Mouse (Mus musculus) neural tube, embryonic 13.5 days (tissue): ENCODE results near the gene Kif26b. TPM values are rescaled to one million over a fixed set of nuclear protein-coding genes. Genes with fewer than 3 reads are reported as not detected.

Experiments
- ATAC-seq: fragments of 200-750 bp; cut with Nextera tagmentation; 2 replicates; pipeline ENCODE4 v1.8.0; 2017; ENCODE audit warnings: low read depth, mild to moderate bottlenecking, moderate TSS enrichment, moderate library complexity
- H3K27ac ChIP-seq: fragments of 300-500 bp; sonication (generic); replicated peaks from 2 replicates; pipeline ENCODE4 v1.5.1; 2015; ENCODE audit warnings: moderate library complexity, mild to moderate bottlenecking, inconsistent platforms
- H3K27me3 ChIP-seq: fragments of 300-500 bp; sonication (generic); 2 replicates; pipeline ENCODE4 v1.6.1; 2015; ENCODE audit warnings: mild to moderate bottlenecking, inconsistent platforms
- H3K36me3 ChIP-seq: fragments of 300-500 bp; sonication (generic); 2 replicates; pipeline ENCODE4 v1.6.1; 2015; ENCODE audit warnings: mild to moderate bottlenecking, inconsistent platforms
- H3K4me1 ChIP-seq: fragments of 300-500 bp; sonication (generic); replicated peaks from 2 replicates; pipeline ENCODE4 v1.6.1; 2015; ENCODE audit warnings: inconsistent platforms
- H3K4me2 ChIP-seq: fragments of 300-500 bp; sonication (generic); 2 replicates; pipeline ENCODE4 v1.6.1; 2015; ENCODE audit warnings: inconsistent platforms, mild to moderate bottlenecking, moderate library complexity
- H3K4me3 ChIP-seq: fragments of 300-500 bp; sonication (generic); 2 replicates; pipeline ENCODE4 v1.5.1; 2015; ENCODE audit warnings: mild to moderate bottlenecking, inconsistent platforms
- H3K9ac ChIP-seq: fragments of 300-500 bp; sonication (generic); 2 replicates; pipeline ENCODE4 v1.6.1; 2015; ENCODE audit warnings: moderate library complexity, mild to moderate bottlenecking, inconsistent platforms
- H3K9me3 ChIP-seq: fragments of 300-500 bp; sonication (generic); 2 replicates; pipeline ENCODE4 v1.6.1; 2016; ENCODE audit warnings: inconsistent platforms
- WGBS: fragments of 180-500 bp; shearing (Covaris S2); methylation state at CpG from one replicate; pipeline ENCODE4 v1.1.7; 2015; 5-methylcytosine and 5-hydroxymethylcytosine counted together
- polyA plus RNA-seq: library from polyadenylated mRNA; unstranded; fragments of >200 nt; fragmentation: Nextera tagmentation; extraction: Ambion mirVana; gene quantifications from 2 replicates; pipeline ENCODE4 v1.2.1, GENCODE M21; 2015

The Kif26b gene
- polyA plus RNA-seq, 1 experiment from 2014 or later = 10.5 TPM

DNA sequence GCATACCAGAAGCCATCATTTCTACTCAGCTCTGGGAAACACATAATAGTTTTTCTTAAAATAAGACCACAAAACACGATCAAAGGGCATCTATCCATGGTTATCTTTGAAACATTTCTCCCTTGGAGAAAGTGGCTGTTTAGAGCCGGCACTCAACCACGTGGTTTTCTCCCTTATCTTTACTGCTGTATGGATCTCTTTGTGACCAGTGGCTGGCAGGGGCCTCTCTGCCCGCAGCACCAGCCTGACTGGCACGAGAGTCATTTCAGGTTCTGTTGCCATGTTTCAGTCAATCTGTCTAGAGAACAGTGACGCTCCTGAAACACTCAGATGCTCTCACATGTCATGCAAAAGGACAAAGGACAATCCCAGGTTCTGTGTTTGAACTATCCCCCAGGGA lies 241.1 kb downstream of the Kif26b start:
- no peaks in the 10 kb centered on the region for H3K36me3 ChIP-seq
- no peaks in the 10 kb centered on the region for H3K27me3 ChIP-seq
- no peak overlapping the region for H3K9ac ChIP-seq
- no peak overlapping the region for H3K27ac ChIP-seq
- no peak overlapping the region for H3K4me3 ChIP-seq
- H3K4me1 ChIP-seq = peaks cover 10% of the 10 kb centered on the region; the same call in 1 of the 2 replicates
- 89% methylated on average over 6 of the region's 6 CpGs for WGBS
- no peak overlapping the region for H3K4me2 ChIP-seq
- no peak for ATAC-seq
- no peaks in the 10 kb centered on the region for H3K9me3 ChIP-seq

- Histone ChIP-seq H3K9me3 (no peaks in the 10 kb centered on the region), H3K4me2 (no peak overlapping the region), H3K36me3 (no peaks in the 10 kb centered on the region), H3K4me1 (peaks cover 8% of the 10 kb centered on the region; the same call in 1 of the 2 replicates), H3K9ac (no peak overlapping the region), H3K27me3 (no peaks in the 10 kb centered on the region), H3K27ac (no peak overlapping the region), H3K4me3 (no peak overlapping the region)
- peak; percentile 62; the same call in 1 of the 2 replicates for ATAC-seq
- WGBS = 58% methylated on average over 6 of the region's 7 CpGs
These were observed 241.9 kb downstream of the Kif26b start for GRCm38 (mm10) chr1:178770626-178771362.

GRCm38 (mm10) chr1:178779742-178780141 lies 250.8 kb downstream of the Kif26b start:
- no peak overlapping the region for H3K4me2 ChIP-seq
- WGBS = 35% methylated on average over 2 of the region's 2 CpGs
- H3K9ac ChIP-seq = no peak overlapping the region
- H3K4me3 ChIP-seq = no peak overlapping the region
- H3K27me3 ChIP-seq = no peaks in the 10 kb centered on the region
- ATAC-seq = no peak
- H3K36me3 ChIP-seq = no peaks in the 10 kb centered on the region
- H3K4me1 ChIP-seq = 0 out of 2 replicates have a peak, but pooled peaks cover 3% of the 10 kb centered on the region
- H3K27ac ChIP-seq = no peak overlapping the region
- H3K9me3 ChIP-seq = no peaks in the 10 kb centered on the region

DNA sequence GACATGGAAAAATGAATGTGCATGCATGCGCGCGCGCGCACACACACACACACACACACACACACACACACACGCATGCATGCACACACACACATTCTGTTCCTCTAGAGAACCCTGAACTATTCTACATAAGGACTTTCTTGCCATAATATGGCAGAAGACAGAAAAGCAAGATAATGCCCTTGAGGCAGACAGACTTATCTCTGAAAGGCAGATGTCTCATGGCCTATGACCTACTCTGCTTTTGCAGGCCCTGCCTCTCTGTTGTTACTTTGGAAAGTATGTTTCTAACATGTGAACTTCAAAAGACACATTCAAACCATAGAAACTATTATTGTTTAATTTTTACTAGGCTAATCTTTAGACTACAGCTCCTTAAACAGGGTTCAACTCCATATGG lies 255.1 kb downstream of the Kif26b start:
- H3K27me3 ChIP-seq = no peaks in the 10 kb centered on the region
- H3K9me3 ChIP-seq = no peaks in the 10 kb centered on the region
- no peaks in the 10 kb centered on the region for H3K36me3 ChIP-seq
- no peak overlapping the region for H3K4me3 ChIP-seq
- H3K4me1 ChIP-seq = no peaks in the 10 kb centered on the region
- no peak overlapping the region for H3K27ac ChIP-seq
- H3K9ac ChIP-seq = no peak overlapping the region
- no peak overlapping the region for H3K4me2 ChIP-seq
- 98% methylated on average over 6 of the region's 6 CpGs for WGBS
- ATAC-seq = no peak

DNA sequence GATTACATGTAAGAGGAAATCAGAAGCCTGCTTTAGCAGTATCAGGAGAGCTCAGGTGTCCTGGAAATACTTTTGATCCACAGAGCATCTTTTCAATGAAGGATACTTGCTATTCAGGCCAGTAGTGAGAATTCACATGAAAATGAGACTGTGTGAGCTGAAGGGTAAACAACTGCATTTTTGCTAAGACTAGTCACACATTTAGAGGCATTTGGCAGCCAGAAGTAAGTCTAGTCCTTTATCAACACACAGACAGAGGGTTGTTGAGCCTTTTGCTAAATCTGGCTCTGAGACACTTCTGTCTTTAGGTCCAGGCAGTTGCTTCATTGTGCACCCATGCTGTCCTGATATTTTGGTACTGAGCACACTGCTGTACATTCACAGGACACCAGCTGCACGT lies 262.3 kb downstream of the Kif26b start:
- 67% methylated on average over 1 of the region's 1 CpGs for WGBS
- Histone ChIP-seq H3K36me3 (no peaks in the 10 kb centered on the region), H3K4me2 (no peak overlapping the region), H3K27me3 (no peaks in the 10 kb centered on the region), H3K9me3 (no peaks in the 10 kb centered on the region), H3K9ac (no peak overlapping the region), H3K4me3 (no peak overlapping the region), H3K27ac (no peak overlapping the region), H3K4me1 (peaks cover 6% of the 10 kb centered on the region; the same call in 1 of the 2 replicates)
- no peak for ATAC-seq

DNA sequence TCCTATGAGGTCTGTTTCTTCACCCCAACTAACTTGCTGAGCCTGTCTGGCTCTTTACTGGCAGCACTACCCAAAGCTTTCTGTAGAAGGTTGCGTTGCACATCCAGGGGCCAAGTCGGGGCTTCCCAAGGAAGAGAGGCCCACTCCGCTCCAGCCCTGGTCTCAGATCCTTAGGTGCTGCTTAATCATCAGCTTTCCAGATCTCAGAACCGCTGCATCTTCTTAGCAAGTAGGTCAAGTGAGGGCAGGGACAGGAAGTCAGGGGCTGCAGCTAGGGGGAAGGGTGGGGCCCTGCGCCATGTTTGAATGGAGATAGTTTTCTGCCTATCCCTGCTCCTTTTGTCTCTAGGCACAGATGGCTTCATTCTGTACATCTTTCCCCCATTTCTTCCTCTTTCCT lies 263.8 kb downstream of the Kif26b start:
- no peak overlapping the region for H3K4me2 ChIP-seq
- H3K36me3 ChIP-seq = no peaks in the 10 kb centered on the region
- H3K9ac ChIP-seq = no peak overlapping the region
- H3K4me1 ChIP-seq = peaks cover 10% of the 10 kb centered on the region; the same call in 1 of the 2 replicates
- H3K27ac ChIP-seq = no peak overlapping the region
- no peaks in the 10 kb centered on the region for H3K9me3 ChIP-seq
- 94% methylated on average over 5 of the region's 5 CpGs for WGBS
- ATAC-seq = no peak
- no peak overlapping the region for H3K4me3 ChIP-seq
- no peaks in the 10 kb centered on the region for H3K27me3 ChIP-seq

DNA sequence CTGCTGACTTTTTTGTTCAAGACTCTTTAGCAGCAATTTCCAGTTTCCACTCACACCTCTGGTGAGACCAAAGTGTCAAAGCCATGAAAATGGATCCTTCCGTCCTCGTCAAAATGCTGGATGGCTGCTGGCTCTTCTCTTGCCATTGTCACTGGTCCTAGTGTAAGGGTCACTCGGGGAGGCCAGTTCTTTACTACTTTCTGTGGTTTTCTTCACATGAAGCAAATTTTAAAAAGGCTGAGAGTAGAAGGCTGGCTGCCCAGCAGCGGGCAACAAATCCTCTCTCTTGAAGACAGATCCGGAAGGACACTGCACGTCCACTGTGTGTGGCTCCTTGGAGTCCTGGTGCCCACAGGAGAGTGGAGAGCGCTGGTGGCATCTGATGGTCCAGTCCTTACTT lies 265.9 kb downstream of the Kif26b start:
- Histone ChIP-seq H3K4me3 (no peak overlapping the region), H3K9me3 (no peaks in the 10 kb centered on the region), H3K27me3 (no peaks in the 10 kb centered on the region), H3K4me2 (no peak overlapping the region), H3K27ac (no peak overlapping the region), H3K4me1 (peaks cover 23% of the 10 kb centered on the region), H3K9ac (no peak overlapping the region), H3K36me3 (no peaks in the 10 kb centered on the region)
- ATAC-seq = no peak
- 92% methylated on average over 7 of the region's 7 CpGs for WGBS

- no peaks in the 10 kb centered on the region for H3K36me3 ChIP-seq
- 94% methylated on average over 2 of the region's 2 CpGs for WGBS
- H3K9me3 ChIP-seq = no peaks in the 10 kb centered on the region
- peaks cover 21% of the 10 kb centered on the region for H3K4me1 ChIP-seq
- no peaks in the 10 kb centered on the region for H3K27me3 ChIP-seq
- no peak for ATAC-seq
- no peak overlapping the region for H3K27ac ChIP-seq
- H3K9ac ChIP-seq = no peak overlapping the region
- H3K4me3 ChIP-seq = no peak overlapping the region
- H3K4me2 ChIP-seq = no peak overlapping the region
These were observed 268.5 kb downstream of the Kif26b start for GRCm38 (mm10) chr1:178797388-178797787.

GRCm38 (mm10) chr1:178798333-178798732 lies 269.4 kb downstream of the Kif26b start:
- Histone ChIP-seq H3K4me1 (peaks cover 21% of the 10 kb centered on the region), H3K36me3 (no peaks in the 10 kb centered on the region), H3K9ac (peak overlapping the region; percentile 61), H3K27me3 (no peaks in the 10 kb centered on the region), H3K4me2 (peak overlapping the region; percentile 45), H3K27ac (peak overlapping the region; percentile 76), H3K4me3 (peak overlapping the region; percentile 17), H3K9me3 (no peaks in the 10 kb centered on the region)
- peak; percentile 55; the same call in 1 of the 2 replicates for ATAC-seq
- WGBS = 7% methylated on average over 5 of the region's 5 CpGs

- peak overlapping the region; percentile 17; the same call in 1 of the 2 replicates for H3K4me3 ChIP-seq
- H3K27me3 ChIP-seq = no peaks in the 10 kb centered on the region
- H3K27ac ChIP-seq = peak overlapping the region; percentile 76; the same call in 1 of the 2 replicates
- no peak for ATAC-seq
- H3K4me1 ChIP-seq = peaks cover 26% of the 10 kb centered on the region
- no peak overlapping the region for H3K9ac ChIP-seq
- H3K36me3 ChIP-seq = no peaks in the 10 kb centered on the region
- WGBS = 78% methylated on average over 8 of the region's 8 CpGs
- H3K4me2 ChIP-seq = peak overlapping the region; percentile 45
- no peaks in the 10 kb centered on the region for H3K9me3 ChIP-seq
These were observed 270.0 kb downstream of the Kif26b start for GRCm38 (mm10) chr1:178798886-178799285.

- Histone ChIP-seq H3K4me3 (peak overlapping the region; percentile 11; the same call in 1 of the 2 replicates), H3K9me3 (no peaks in the 10 kb centered on the region), H3K4me1 (peaks cover 30% of the 10 kb centered on the region), H3K4me2 (peak overlapping the region; percentile 21), H3K9ac (no peak overlapping the region), H3K27me3 (no peaks in the 10 kb centered on the region), H3K27ac (no peak overlapping the region), H3K36me3 (no peaks in the 10 kb centered on the region)
- no peak for ATAC-seq
- WGBS = 78% methylated on average over 11 of the region's 11 CpGs
These were observed 271.1 kb downstream of the Kif26b start for GRCm38 (mm10) chr1:178799836-178800552.

DNA sequence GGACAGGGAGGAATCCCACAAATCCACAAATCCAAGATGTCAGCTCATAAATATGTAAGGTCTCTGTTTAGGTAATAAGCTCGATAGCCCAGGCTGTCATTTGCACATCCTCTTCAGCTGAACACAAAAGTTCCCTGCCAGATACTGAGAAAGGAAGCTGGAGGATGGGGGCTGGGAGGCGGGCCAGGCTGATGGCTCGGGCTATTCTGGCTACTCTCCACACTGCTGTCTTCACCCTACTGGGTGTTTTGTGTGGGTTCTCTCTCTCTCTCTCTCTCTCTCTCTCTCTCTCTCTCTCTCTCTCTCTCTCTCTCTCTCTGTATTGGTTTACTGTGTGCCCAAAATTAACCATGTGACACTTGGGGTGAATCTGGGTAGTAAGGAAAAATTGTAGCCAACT lies 274.2 kb downstream of the Kif26b start:
- no peak for ATAC-seq
- Histone ChIP-seq H3K4me2 (no peak overlapping the region), H3K4me1 (peaks cover 24% of the 10 kb centered on the region), H3K9ac (no peak overlapping the region), H3K36me3 (no peaks in the 10 kb centered on the region), H3K9me3 (no peaks in the 10 kb centered on the region), H3K27ac (no peak overlapping the region), H3K4me3 (no peak overlapping the region), H3K27me3 (no peaks in the 10 kb centered on the region)
- WGBS = 49% methylated on average over 3 of the region's 3 CpGs
